Mouse (Mus musculus) hindlimb bud, embryonic 11.5 days (tissue): ENCODE results near the gene Usp12.
"Not testable (repeated sequence)": the region's sequence is repeated elsewhere in the genome, so short reads cannot be mapped to it uniquely, and the experiment has no call there.

Experiments used
- DNase-seq: peaks from one replicate; pipeline ENCODE4 v3.0.0-alpha.2; 2012; ENCODE audit warnings: low read depth, low spot score; ENCODE audit errors: extremely low spot score

The Usp12 gene

DNA sequence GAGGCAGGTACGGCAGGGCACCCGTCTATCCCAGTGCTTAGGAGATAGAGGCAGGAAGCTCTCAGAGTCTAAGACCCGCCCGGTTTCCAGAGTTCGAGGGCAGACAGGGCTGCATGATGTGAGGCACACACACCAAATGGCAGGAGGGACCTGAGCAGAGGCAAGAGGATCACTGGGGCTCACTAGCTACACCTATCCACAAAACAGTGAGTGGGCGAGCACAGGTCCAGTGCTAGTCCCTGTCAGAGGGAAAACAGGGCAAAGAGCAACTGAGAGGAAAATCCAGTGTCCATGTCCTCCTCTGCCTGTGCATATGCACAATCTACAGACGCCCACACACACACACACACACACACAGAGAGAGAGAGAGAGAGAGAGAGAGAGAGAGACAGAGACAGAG is 43.8 kb downstream of the Usp12 start:
- DNase-seq, result no peak

DNA sequence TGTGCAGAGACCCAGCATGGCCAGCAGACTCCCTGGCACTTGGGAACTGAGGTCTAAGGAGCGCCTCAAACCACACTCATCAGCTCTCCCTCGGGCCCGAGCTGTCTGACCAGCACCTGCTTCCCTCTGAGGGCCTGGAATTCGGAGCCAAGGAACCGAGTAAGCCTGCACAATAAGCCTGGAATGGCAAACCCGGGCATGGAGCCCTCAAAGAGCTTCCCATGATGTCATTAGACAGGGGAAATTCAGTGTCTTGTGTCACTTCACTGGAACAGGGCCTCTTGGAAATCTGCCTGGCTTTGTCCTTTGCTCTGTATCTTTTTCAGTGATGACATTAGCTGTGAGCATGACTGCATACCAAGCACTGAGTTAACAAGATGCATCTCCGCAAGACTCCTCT is 44.5 kb downstream of the Usp12 start:
- DNase-seq, result no peak

GRCm38 (mm10) chr5:146749857-146750256 is 44.9 kb downstream of the Usp12 start:
- DNase-seq, result no peak

DNA sequence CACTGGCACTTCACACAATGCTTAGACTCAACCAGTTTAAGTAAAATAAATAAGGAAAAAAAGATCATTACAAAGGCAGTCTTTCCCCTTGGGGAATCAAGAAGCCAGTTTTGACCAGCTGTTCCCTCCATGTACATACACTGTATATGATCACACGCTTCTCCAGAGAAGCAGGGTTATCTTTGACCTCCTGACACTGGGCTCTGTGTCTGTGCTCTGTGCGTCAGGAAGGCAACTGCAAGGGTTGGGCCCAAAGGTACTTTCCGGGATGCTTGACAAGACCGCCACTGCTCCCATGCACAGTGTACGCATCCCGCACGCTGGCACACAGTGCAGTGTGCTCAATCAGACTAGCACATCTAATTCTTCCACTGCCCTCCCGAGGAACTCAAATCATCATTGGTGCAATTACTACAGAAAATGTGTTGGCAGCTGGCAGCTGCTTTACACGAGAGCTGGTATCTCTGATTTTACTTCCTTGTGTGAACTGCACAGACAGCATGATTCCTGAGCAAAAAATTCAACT is 57.8 kb downstream of the Usp12 start:
- no peak for DNase-seq

DNA sequence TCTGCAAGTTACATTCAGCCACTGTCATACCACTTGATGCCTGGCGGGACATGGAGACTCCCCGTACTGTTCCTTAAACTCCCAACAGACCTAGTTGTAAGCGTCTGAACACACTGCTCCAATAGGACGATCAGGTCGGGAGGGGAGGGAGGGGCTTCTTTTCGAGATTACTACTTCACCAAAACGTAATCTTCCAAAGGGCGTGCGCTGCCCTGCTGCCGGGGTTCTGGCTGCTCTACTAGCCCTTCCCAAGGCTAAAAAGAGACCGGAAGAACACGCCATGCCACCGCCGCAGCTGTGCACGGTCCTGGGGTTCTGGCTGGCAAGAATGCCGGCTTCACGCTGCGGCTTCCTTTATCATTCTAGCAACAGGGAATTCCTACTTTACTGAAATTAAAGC is 58.5 kb downstream of the Usp12 start:
- DNase-seq, result no peak

- DNase-seq, result not testable (repeated sequence)
Measured at GRCm38 (mm10) chr5:146735054-146735453, 59.8 kb downstream of the Usp12 start.

DNA sequence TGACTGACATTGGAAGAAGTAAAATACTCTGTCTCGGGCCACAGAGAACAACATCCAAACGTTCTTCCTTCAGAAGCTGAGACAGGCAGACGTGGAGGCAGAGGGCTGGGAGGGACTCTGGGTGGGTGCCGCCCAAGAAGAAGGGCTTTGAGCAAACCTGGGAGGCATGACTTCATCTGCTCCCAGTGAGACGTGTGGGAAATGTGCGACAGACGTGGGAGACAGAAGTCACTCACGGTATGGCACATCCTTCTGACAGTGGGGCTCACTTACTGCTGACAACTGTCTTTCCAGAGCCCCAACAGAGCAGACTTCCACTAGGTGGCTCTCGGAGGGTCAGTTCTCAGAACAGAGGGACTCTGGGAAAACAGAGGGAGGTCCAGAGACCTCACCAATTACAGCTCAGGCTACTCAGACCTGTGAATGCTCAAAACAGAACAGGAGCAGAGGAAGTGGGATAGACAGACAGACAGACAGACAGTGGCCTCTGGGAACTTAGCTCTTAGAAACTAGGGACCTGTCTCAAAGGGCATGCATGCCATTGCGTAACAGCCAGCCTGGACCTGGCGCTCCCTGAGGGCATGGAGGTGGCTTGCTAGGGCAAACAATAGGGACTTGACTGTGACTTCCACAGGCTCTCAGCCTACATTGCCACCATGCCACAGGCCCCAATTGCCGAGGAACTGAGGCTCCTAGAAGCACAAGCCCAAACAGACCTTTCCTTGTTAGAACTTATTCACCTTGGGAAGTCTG is 60.7 kb downstream of the Usp12 start:
- DNase-seq, result no peak

DNA sequence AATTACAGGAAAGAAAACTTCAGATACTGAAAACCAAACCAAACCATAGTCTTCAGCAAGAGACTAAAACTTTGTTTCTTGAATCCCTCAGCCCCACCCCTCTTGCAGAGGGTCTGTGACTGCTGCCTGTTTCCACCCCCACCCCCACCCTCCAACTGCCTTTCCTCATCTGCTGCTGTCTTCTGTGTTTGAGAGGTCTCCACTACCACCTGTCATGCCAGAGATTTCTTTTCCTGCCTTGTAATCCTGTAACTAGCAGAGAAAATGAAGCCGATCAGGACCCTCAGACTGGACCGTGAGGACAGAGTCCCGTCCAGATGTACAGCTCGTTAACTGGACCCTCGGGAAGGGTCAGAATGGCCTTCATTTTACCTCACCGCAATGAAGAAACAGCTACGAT is 61.4 kb downstream of the Usp12 start:
- no peak for DNase-seq

- no peak for DNase-seq
Measured at GRCm38 (mm10) chr5:146727006-146727405, 67.8 kb downstream of the Usp12 start.

DNA sequence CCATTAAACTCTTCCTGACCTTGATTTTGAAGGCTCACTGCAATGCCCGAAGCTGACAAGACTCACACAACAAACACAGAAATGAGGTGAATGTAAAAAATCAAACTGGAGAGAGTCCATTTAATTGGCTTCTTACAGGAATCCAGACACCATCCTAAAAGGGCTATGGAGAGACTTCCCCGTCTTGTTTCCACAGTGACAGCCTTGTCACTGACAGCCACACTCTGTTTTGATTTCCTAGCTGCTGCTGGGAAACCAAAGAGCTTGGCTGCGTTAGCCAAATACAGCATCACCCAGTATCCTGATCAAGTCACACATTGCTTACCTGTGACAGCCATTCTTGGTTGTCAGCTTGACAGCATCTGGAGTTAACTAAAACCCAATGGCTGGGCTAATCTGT is 69.8 kb downstream of the Usp12 start:
- DNase-seq, result no peak

GRCm38 (mm10) chr5:146723452-146723851 is 71.4 kb downstream of the Usp12 start:
- DNase-seq, result no peak

DNA sequence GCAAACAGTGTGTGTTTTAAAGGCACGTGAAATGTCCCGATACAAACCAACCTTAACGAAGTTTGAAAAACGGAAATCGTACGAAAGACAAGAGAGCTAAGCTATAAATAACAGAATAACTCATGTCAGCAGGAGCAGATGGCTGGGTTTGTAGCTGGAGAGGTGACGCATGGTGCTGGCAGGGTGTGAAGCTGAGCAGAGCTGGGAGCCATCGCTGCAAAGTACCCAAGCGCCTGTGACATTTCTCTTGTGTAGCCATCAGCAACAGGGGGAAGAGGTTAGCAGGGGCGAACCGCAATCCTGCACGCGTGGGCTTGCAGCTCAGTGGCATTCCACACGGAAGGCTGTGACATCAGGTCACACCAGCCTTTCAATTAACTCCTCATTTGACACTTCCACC is 72.6 kb downstream of the Usp12 start:
- DNase-seq, result no peak

DNA sequence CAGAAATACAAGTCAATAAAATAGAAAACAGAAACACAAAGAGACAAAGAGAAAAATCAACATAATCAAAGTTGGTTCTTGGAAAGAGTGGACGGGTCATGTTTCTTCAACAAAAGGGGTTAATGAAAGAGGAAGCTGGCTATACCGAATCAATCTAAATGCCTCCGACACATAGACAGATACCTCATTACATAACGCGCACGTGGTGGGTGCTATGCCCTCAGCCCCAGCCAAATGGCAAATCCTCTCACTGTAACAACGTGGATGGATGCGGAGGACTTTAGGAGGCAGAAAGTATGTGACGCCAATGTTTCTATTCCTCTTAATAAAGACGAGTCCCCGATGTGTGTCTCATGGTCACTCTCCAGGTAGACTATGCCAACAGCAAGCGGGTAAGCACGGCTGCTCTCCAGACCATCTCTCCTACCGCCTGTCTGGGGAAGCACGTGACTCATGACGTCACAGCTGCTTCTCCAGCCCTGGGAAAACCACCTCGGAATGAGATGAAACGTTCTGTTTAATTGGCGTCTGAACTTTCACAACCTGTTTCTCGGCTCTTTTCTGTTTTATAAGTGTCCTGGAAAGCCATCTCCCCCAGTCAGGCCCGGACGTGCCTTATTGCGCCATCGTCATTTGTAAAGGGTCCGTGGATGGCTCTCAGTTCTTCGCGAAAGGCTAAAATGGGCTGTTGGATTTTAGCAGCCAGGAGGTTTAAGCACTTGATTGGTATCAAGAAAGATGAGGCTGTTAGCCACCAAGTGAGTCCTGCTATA is 75.0 kb downstream of the Usp12 start:
- no peak for DNase-seq

GRCm38 (mm10) chr5:146713836-146714235 is 81.0 kb downstream of the Usp12 start:
- no peak for DNase-seq

DNA sequence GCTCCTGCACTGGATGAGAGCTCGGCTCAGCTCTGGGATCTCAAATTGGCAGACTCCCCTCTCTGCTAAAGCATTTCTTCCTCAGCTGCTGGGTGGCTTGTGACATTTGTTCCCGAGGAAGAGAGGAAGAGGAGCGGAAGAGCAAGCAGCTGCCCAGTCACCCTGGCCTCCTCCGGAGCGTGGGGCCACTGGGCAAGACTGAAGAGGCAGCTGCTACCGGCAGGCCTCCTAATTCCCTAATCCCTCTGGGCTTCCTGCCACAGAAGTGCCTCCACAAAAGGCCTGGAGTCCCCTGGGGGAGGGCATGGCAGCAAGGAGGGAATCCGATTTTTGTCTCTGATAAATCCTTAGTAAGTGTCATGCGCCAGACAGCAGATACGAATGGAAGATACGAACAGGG is 81.7 kb downstream of the Usp12 start:
- no peak for DNase-seq

GRCm38 (mm10) chr5:146712282-146712918 is 82.4 kb downstream of the Usp12 start:
- DNase-seq, result no peak

DNA sequence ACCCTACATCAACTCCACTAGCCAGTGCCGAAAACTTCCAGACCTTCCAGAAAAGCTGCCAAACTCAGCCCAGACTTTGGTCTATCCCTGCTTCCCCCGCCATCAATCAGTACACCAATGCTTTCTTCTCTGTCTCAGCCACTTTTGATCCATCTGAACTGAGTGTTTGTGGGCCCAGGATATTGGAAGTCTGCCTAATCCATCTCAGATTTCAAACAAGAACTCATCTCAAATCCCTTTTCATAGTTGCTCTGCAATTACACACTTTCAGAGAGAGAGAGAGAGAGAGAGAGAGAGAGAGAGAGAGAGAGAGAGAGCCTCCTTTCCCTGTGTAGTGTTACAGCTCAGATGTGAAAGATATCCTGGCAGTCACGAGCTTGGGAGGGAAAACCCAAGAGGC is 85.4 kb downstream of the Usp12 start:
- DNase-seq, result no peak

- peak; percentile 89 for DNase-seq
Measured at GRCm38 (mm10) chr5:146705815-146706408, 88.9 kb downstream of the Usp12 start.

GRCm38 (mm10) chr5:146705411-146705810 is 89.4 kb downstream of the Usp12 start:
- DNase-seq, result no peak

GRCm38 (mm10) chr5:146704241-146704640 is 90.6 kb downstream of the Usp12 start:
- no peak for DNase-seq

DNA sequence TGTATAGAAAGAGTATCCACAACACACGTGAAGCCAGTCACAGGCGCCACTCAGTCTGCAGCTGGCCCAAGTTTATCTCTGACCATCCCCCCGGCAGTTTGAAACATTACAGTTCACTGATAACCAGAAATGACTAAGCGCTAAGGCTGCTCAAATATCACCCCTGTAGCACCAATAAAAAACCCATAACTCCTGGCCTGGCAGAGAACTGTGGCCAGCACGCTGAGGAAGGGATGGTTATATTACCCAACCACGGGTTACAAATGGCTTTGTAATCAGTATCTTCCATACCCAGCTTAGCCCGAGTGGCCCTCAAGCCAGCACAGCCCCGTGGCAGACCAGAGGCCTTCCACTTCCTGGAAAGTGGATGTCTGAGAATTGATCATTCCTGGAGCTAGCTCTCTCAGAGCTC is 91.1 kb downstream of the Usp12 start:
- DNase-seq, result no peak
